18 mouse cellular contexts compared by ENCODE assay signal in the genomic region with DNA sequence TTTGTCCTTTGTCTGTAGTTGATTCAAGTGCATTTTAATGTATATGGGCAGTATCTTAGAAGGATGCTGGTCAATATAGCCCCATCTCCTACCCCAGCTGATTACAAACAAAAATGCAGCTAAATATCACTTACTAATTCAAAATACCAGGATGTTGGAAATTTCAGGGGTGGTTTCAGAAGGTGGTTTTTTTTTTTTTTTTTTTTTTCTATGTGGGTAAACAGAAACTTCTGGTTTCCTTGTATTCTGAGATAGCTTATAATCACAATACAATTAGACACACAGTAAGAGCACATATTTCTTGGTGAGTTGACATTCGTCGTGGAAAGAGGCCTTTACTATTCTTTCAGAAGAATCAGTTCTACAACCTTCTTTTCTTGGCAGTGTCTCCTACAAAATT. TPM values are rescaled to one million over a fixed set of nuclear protein-coding genes. Genes with fewer than 3 reads are reported as not detected.
"Had no signal": no experiment of that assay in that cellular context is flagged by ENCODE, and none has a peak within 500 bp of the region (broad histone marks: within the 10 kb centered on the region; RNA-seq: fewer than 3 reads in every experiment).

No protein-coding gene starts in this region.

- H3K27me3 ChIP-seq: neural tube, embryonic 12.5 days; neural tube, embryonic 13.5 days; neural tube, embryonic 15.5 days had no signal

- DNase-seq: retina, postnatal 1 day; right cerebral cortex, adult 18-20 months; right cerebral cortex, postnatal 14 days; right cerebral cortex, postnatal 25 days; right cerebral cortex, postnatal 4 days; spleen, adult 18-20 months; thymus, adult 18-20 months; thymus, adult 2 months; thymus, postnatal 14 days; thymus, postnatal 25 days; thymus, postnatal 36 days; thymus, postnatal 4 days had no signal

- H3K27ac ChIP-seq: neural tube, embryonic 12.5 days; neural tube, embryonic 13.5 days; neural tube, embryonic 15.5 days had no signal

- H3K9me3 ChIP-seq: neural tube, embryonic 12.5 days; neural tube, embryonic 13.5 days; neural tube, embryonic 15.5 days had no signal

- H3K4me2 ChIP-seq: neural tube, embryonic 12.5 days; neural tube, embryonic 13.5 days; neural tube, embryonic 15.5 days had no signal

- H3K36me3 ChIP-seq: neural tube, embryonic 12.5 days; neural tube, embryonic 13.5 days; neural tube, embryonic 15.5 days had no signal

- H3K4me1 ChIP-seq: neural tube, embryonic 12.5 days; neural tube, embryonic 13.5 days; neural tube, embryonic 15.5 days had no signal

- H3K4me3 ChIP-seq: neural tube, embryonic 12.5 days; neural tube, embryonic 13.5 days; neural tube, embryonic 15.5 days had no signal

- H3K9ac ChIP-seq: neural tube, embryonic 12.5 days; neural tube, embryonic 13.5 days; neural tube, embryonic 15.5 days had no signal

RNA-seq across cellular contexts. Expression of a gene that starts 39.5 kb away (rescaled TPM):
- polyA plus RNA-seq: neural tube, embryonic 11.5 days; neural tube, embryonic 12.5 days; neural tube, embryonic 13.5 days; neural tube, embryonic 14.5 days; small intestine, adult 2 months had no signal
